Mouse (Mus musculus) neural tube, embryonic 12.5 days (tissue): Measurements from ENCODE around the gene Hoxd11. TPM values are rescaled to one million over a fixed set of nuclear protein-coding genes. Genes with fewer than 3 reads are reported as not detected.
A peak's percentile ranks its signal among the peaks of the same experiment; 100 is the strongest.

Experiments
- ATAC-seq: fragments of 200-750 bp; cut with Nextera tagmentation; 2 replicates; pipeline ENCODE4 v1.8.0; 2017; ENCODE audit warnings: low read depth, mild to moderate bottlenecking, moderate TSS enrichment, moderate library complexity; ENCODE audit not compliant: low FRiP score
- H3K27ac ChIP-seq: fragments of 300-500 bp; sonication (generic); 2 replicates; pipeline ENCODE4 v1.5.1; 2016
- H3K27me3 ChIP-seq: fragments of 300-500 bp; sonication (generic); replicated peaks from 2 replicates; pipeline ENCODE4 v1.6.1; 2016; ENCODE audit warnings: mild to moderate bottlenecking
- H3K36me3 ChIP-seq: fragments of 300-500 bp; sonication (generic); 2 replicates; pipeline ENCODE4 v1.6.1; 2016; ENCODE audit warnings: mild to moderate bottlenecking
- H3K4me1 ChIP-seq: fragments of 300-500 bp; sonication (generic); 2 replicates; pipeline ENCODE4 v1.6.1; 2016
- H3K4me2 ChIP-seq: fragments of 300-500 bp; sonication (generic); replicated peaks from 2 replicates; pipeline ENCODE4 v1.6.1; 2016; ENCODE audit warnings: mild to moderate bottlenecking
- H3K4me3 ChIP-seq: fragments of 300-500 bp; sonication (generic); 2 replicates; pipeline ENCODE4 v1.5.1; 2016
- H3K9ac ChIP-seq: fragments of 300-500 bp; sonication (generic); 2 replicates; pipeline ENCODE4 v1.6.1; 2016; ENCODE audit warnings: mild to moderate bottlenecking
- H3K9me3 ChIP-seq: fragments of 300-500 bp; sonication (generic); 2 replicates; pipeline ENCODE4 v1.6.1; 2016; ENCODE audit warnings: mild to moderate bottlenecking
- WGBS: fragments of 180-500 bp; shearing (Covaris S2); methylation state at CpG from one replicate; pipeline ENCODE4 v1.1.7; 2016; 5-methylcytosine and 5-hydroxymethylcytosine counted together
- polyA plus RNA-seq: library from polyadenylated mRNA; unstranded; fragments of >200 nt; fragmentation: Nextera tagmentation; extraction: Ambion mirVana; gene quantifications from 2 replicates; pipeline ENCODE4 v1.2.1, GENCODE M21; 2016

Gene Hoxd11
- polyA plus RNA-seq, 1 experiment from 2014 or later = 19.1 TPM

GRCm38 (mm10) chr2:74726973-74727639 lies 47.7 kb downstream of the Hoxd11 start:
- peak overlapping the region; percentile 96 for H3K9ac ChIP-seq
- H3K4me3 ChIP-seq = peak overlapping the region; percentile 56
- peak overlapping the region; percentile 96 for H3K4me2 ChIP-seq
- peak; percentile 22; the same call in 1 of the 2 replicates for ATAC-seq
- under 1% methylated on average over 43 of the region's 43 CpGs for WGBS
- H3K4me1 ChIP-seq = peaks cover 93% of the 10 kb centered on the region
- peak overlapping the region; percentile 93 for H3K27ac ChIP-seq
- no peaks in the 10 kb centered on the region for H3K9me3 ChIP-seq
- H3K36me3 ChIP-seq = peaks cover 27% of the 10 kb centered on the region
- H3K27me3 ChIP-seq = no peaks in the 10 kb centered on the region

- H3K4me3 ChIP-seq = peak overlapping the region; percentile 56
- peak overlapping the region; percentile 93 for H3K27ac ChIP-seq
- H3K36me3 ChIP-seq = peaks cover 28% of the 10 kb centered on the region
- H3K9me3 ChIP-seq = no peaks in the 10 kb centered on the region
- peak overlapping the region; percentile 96 for H3K4me2 ChIP-seq
- H3K9ac ChIP-seq = peak overlapping the region; percentile 96
- peaks cover 93% of the 10 kb centered on the region for H3K4me1 ChIP-seq
- 2% methylated on average over 25 of the region's 25 CpGs for WGBS
- ATAC-seq = peak; percentile 54
- H3K27me3 ChIP-seq = no peaks in the 10 kb centered on the region
These were observed 48.4 kb downstream of the Hoxd11 start for GRCm38 (mm10) chr2:74727640-74728302.

GRCm38 (mm10) chr2:74728303-74728680 lies 48.9 kb downstream of the Hoxd11 start:
- Histone ChIP-seq H3K36me3 (peaks cover 28% of the 10 kb centered on the region), H3K4me1 (peaks cover 92% of the 10 kb centered on the region), H3K9ac (peak overlapping the region; percentile 96), H3K4me2 (peak overlapping the region; percentile 96), H3K27me3 (no peaks in the 10 kb centered on the region), H3K9me3 (no peaks in the 10 kb centered on the region), H3K27ac (peak overlapping the region; percentile 93), H3K4me3 (peak overlapping the region; percentile 56)
- WGBS = 7% methylated on average over 13 of the region's 13 CpGs
- no peak for ATAC-seq

- ATAC-seq = no peak
- H3K27ac ChIP-seq = peak overlapping the region; percentile 99
- H3K36me3 ChIP-seq = peaks cover 26% of the 10 kb centered on the region
- H3K4me2 ChIP-seq = peak overlapping the region; percentile 96
- H3K27me3 ChIP-seq = no peaks in the 10 kb centered on the region
- peaks cover 87% of the 10 kb centered on the region for H3K4me1 ChIP-seq
- H3K9ac ChIP-seq = peak overlapping the region; percentile 92
- H3K4me3 ChIP-seq = peak overlapping the region; percentile 18
- WGBS = 1% methylated on average over 8 of the region's 8 CpGs
- no peaks in the 10 kb centered on the region for H3K9me3 ChIP-seq
These were observed 51.0 kb downstream of the Hoxd11 start for GRCm38 (mm10) chr2:74730331-74730730.

GRCm38 (mm10) chr2:74731055-74731454 lies 51.7 kb downstream of the Hoxd11 start:
- no peaks in the 10 kb centered on the region for H3K9me3 ChIP-seq
- peak overlapping the region; percentile 96 for H3K4me2 ChIP-seq
- peak overlapping the region; percentile 92 for H3K9ac ChIP-seq
- H3K4me3 ChIP-seq = peak overlapping the region; percentile 18
- H3K27ac ChIP-seq = peak overlapping the region; percentile 99
- peaks cover 88% of the 10 kb centered on the region for H3K4me1 ChIP-seq
- peaks cover 32% of the 10 kb centered on the region for H3K36me3 ChIP-seq
- ATAC-seq = no peak
- H3K27me3 ChIP-seq = no peaks in the 10 kb centered on the region

GRCm38 (mm10) chr2:74731799-74732512 lies 52.6 kb downstream of the Hoxd11 start:
- Histone ChIP-seq H3K9ac (peak overlapping the region; percentile 92), H3K27ac (peak overlapping the region; percentile 99), H3K4me1 (peaks cover 88% of the 10 kb centered on the region), H3K36me3 (peaks cover 35% of the 10 kb centered on the region), H3K27me3 (no peaks in the 10 kb centered on the region), H3K4me3 (peak overlapping the region; percentile 31), H3K9me3 (no peaks in the 10 kb centered on the region), H3K4me2 (peak overlapping the region; percentile 96)
- 4% methylated on average over 9 of the region's 9 CpGs for WGBS
- no peak for ATAC-seq

- H3K9ac ChIP-seq = peak overlapping the region; percentile 92
- H3K36me3 ChIP-seq = peaks cover 28% of the 10 kb centered on the region
- peak overlapping the region; percentile 99 for H3K27ac ChIP-seq
- peaks cover 88% of the 10 kb centered on the region for H3K4me1 ChIP-seq
- H3K4me2 ChIP-seq = peak overlapping the region; percentile 96
- H3K4me3 ChIP-seq = peak overlapping the region; percentile 31
- WGBS = under 1% methylated on average over 52 of the region's 52 CpGs
- ATAC-seq = no peak
- H3K27me3 ChIP-seq = no peaks in the 10 kb centered on the region
- no peaks in the 10 kb centered on the region for H3K9me3 ChIP-seq
These were observed 53.4 kb downstream of the Hoxd11 start for GRCm38 (mm10) chr2:74732513-74733316.

- Histone ChIP-seq H3K27me3 (no peaks in the 10 kb centered on the region), H3K9me3 (no peaks in the 10 kb centered on the region), H3K27ac (peak overlapping the region; percentile 99), H3K4me3 (peak overlapping the region; percentile 31), H3K36me3 (peaks cover 23% of the 10 kb centered on the region), H3K4me2 (peak overlapping the region; percentile 96), H3K9ac (peak overlapping the region; percentile 92), H3K4me1 (peaks cover 88% of the 10 kb centered on the region)
- WGBS = under 1% methylated on average over 16 of the region's 16 CpGs
- peak; percentile 38 for ATAC-seq
These were observed 53.9 kb downstream of the Hoxd11 start for GRCm38 (mm10) chr2:74733317-74733661.

- Histone ChIP-seq H3K9ac (peak overlapping the region; percentile 92), H3K4me2 (peak overlapping the region; percentile 96), H3K9me3 (no peaks in the 10 kb centered on the region), H3K4me3 (peak overlapping the region; percentile 47), H3K27ac (peak overlapping the region; percentile 99), H3K27me3 (no peaks in the 10 kb centered on the region), H3K4me1 (peaks cover 88% of the 10 kb centered on the region), H3K36me3 (peaks cover 18% of the 10 kb centered on the region)
- under 1% methylated on average over 6 of the region's 6 CpGs for WGBS
- no peak for ATAC-seq
These were observed 54.4 kb downstream of the Hoxd11 start for GRCm38 (mm10) chr2:74733765-74734164.

GRCm38 (mm10) chr2:74734451-74734850 lies 55.1 kb downstream of the Hoxd11 start:
- ATAC-seq = peak; percentile 55
- Histone ChIP-seq H3K27me3 (no peaks in the 10 kb centered on the region), H3K4me2 (peak overlapping the region; percentile 96), H3K9me3 (no peaks in the 10 kb centered on the region), H3K36me3 (peaks cover 18% of the 10 kb centered on the region), H3K4me1 (peaks cover 90% of the 10 kb centered on the region), H3K4me3 (peak overlapping the region; percentile 47), H3K9ac (peak overlapping the region; percentile 92), H3K27ac (peak overlapping the region; percentile 99)
- WGBS = 2% methylated on average over 13 of the region's 13 CpGs

- Histone ChIP-seq H3K4me3 (peak overlapping the region; percentile 47), H3K36me3 (peaks cover 18% of the 10 kb centered on the region), H3K9ac (peak overlapping the region; percentile 92), H3K27me3 (no peaks in the 10 kb centered on the region), H3K9me3 (no peaks in the 10 kb centered on the region), H3K4me1 (peaks cover 92% of the 10 kb centered on the region), H3K27ac (peak overlapping the region; percentile 99), H3K4me2 (peak overlapping the region; percentile 96)
- ATAC-seq = no peak
- WGBS = 3% methylated on average over 27 of the region's 27 CpGs
These were observed 55.8 kb downstream of the Hoxd11 start for GRCm38 (mm10) chr2:74734996-74735811.
